ENCODE assay signal across 22 mouse cellular contexts in genomic region chr6:52272766-52273655, GRCm38 (mm10). TPM values are rescaled to one million over a fixed set of nuclear protein-coding genes. Genes with fewer than 3 reads are reported as not detected.
DNase-seq lines count a peak whose midpoint lies in the region; ATAC-seq lines count a peak whose summit lies in the region.
"Had no signal": no experiment of that assay in that cellular context is flagged by ENCODE, and none has a peak within 500 bp of the region (broad histone marks: within the 10 kb centered on the region; RNA-seq: fewer than 3 reads in every experiment).

No protein-coding gene starts in this region.

- H3K9ac ChIP-seq in heart, embryonic 12.5 days, result no peak overlapping the region
- H3K9ac ChIP-seq in kidney, embryonic 15.5 days, result no peak overlapping the region
- no peak overlapping the region for H3K9ac ChIP-seq in limb, embryonic 15.5 days

- no peak overlapping the region for H3K27ac ChIP-seq in heart, embryonic 12.5 days (ENCODE audit: poor library complexity, severe bottlenecking)
- H3K27ac ChIP-seq in kidney, embryonic 15.5 days, result no peak overlapping the region
- H3K27ac ChIP-seq in limb, embryonic 15.5 days, result no peak overlapping the region
- H3K27ac ChIP-seq: forebrain, embryonic 10.5 days; left cerebral cortex, adult 2 months had no signal

- no peak for ATAC-seq in heart, embryonic 12.5 days (ENCODE audit: insufficient number of reproducible peaks, low FRiP score)
- no peak for ATAC-seq in kidney, embryonic 15.5 days (replicated peaks; ENCODE audit: low FRiP score)
- ATAC-seq in limb, embryonic 15.5 days (ENCODE audit: insufficient number of reproducible peaks, low FRiP score, low TSS enrichment, low read depth), result no peak
- ATAC-seq: inflammation-experienced regulatory T-cells, adult 6 months had no signal

- H3K36me3 ChIP-seq in heart, embryonic 12.5 days, result no peaks in the 10 kb centered on the region
- no peaks in the 10 kb centered on the region for H3K36me3 ChIP-seq in kidney, embryonic 15.5 days
- no peaks in the 10 kb centered on the region for H3K36me3 ChIP-seq in limb, embryonic 15.5 days
- H3K36me3 ChIP-seq: forebrain, embryonic 10.5 days had no signal

- WGBS in heart, embryonic 12.5 days, result 9% methylated on average over 22 of the region's 22 CpGs
- WGBS in kidney, embryonic 15.5 days, result 11% methylated on average over 22 of the region's 22 CpGs
- WGBS in limb, embryonic 15.5 days, result 31% methylated on average over 22 of the region's 22 CpGs

- DNase-seq in heart, adult 9 months (ENCODE audit: low spot score in 2 of 2), result no peak
- DNase-seq in kidney, adult 18-20 months, result no peak
- DNase-seq in embryo, embryonic 9.5 days (ENCODE audit: extremely low spot score), result peak; percentile 32
- no peak for DNase-seq in layer of hippocampus, adult 9-11 months
- DNase-seq: adrenal gland, postnatal 25 days; cerebellum, adult 18-20 months; cerebellum, postnatal 36 days; gastrocnemius, postnatal 14 days; lung, adult 18-20 months; lung, postnatal 36 days; right cerebral cortex, adult 18-20 months; thymus, postnatal 4 days had no signal

- H3K27me3 ChIP-seq in heart, embryonic 12.5 days (replicated peaks), result peaks cover 93% of the 10 kb centered on the region
- peaks cover 99% of the 10 kb centered on the region for H3K27me3 ChIP-seq in kidney, embryonic 15.5 days
- peaks cover 90% of the 10 kb centered on the region for H3K27me3 ChIP-seq in limb, embryonic 15.5 days

- H3K4me3 ChIP-seq in heart, embryonic 12.5 days, result peak overlapping the region; percentile 18; the same call in 1 of the 2 replicates
- no peak overlapping the region for H3K4me3 ChIP-seq in kidney, embryonic 15.5 days (replicated peaks)
- no peak overlapping the region for H3K4me3 ChIP-seq in limb, embryonic 15.5 days
- H3K4me3 ChIP-seq: forebrain, embryonic 10.5 days; left cerebral cortex, adult 2 months had no signal

- H3K4me1 ChIP-seq in heart, embryonic 12.5 days (replicated peaks), result peaks cover 15% of the 10 kb centered on the region
- peaks cover 15% of the 10 kb centered on the region; the same call in 1 of the 2 replicates for H3K4me1 ChIP-seq in kidney, embryonic 15.5 days
- peaks cover 17% of the 10 kb centered on the region for H3K4me1 ChIP-seq in limb, embryonic 15.5 days
- H3K4me1 ChIP-seq: forebrain, embryonic 10.5 days had no signal

- peak overlapping the region; percentile 35 for H3K4me2 ChIP-seq in heart, embryonic 12.5 days
- peak overlapping the region; percentile 8; the same call in 1 of the 2 replicates for H3K4me2 ChIP-seq in kidney, embryonic 15.5 days
- peak overlapping the region; percentile 30; the same call in 1 of the 2 replicates for H3K4me2 ChIP-seq in limb, embryonic 15.5 days

- no peaks in the 10 kb centered on the region for H3K9me3 ChIP-seq in heart, embryonic 12.5 days (replicated peaks)
- no peaks in the 10 kb centered on the region for H3K9me3 ChIP-seq in kidney, embryonic 15.5 days (replicated peaks)
- H3K9me3 ChIP-seq in limb, embryonic 15.5 days, result no peaks in the 10 kb centered on the region
- H3K9me3 ChIP-seq: forebrain, embryonic 10.5 days had no signal

RNA-seq across cellular contexts. Expression of gene Hoxa13, which starts 12.3 kb away (rescaled TPM):
- polyA plus RNA-seq in heart, embryonic 12.5 days (2016; fragmentation: Nextera tagmentation; extraction: Ambion mirVana), result 0.10 TPM in 1 of 2 replicates, not detected in the other
- 0.13 and 0.43 TPM in 2 replicates for polyA plus RNA-seq in kidney, embryonic 15.5 days (2015; fragmentation: Nextera tagmentation; extraction: Ambion mirVana)
- 11.0 and 17.4 TPM in 2 replicates for polyA plus RNA-seq in limb, embryonic 15.5 days (2015; fragmentation: Nextera tagmentation; extraction: Ambion mirVana)
- polyA plus RNA-seq: embryonic facial prominence, embryonic 14.5 days; forebrain, embryonic 10.5 days; frontal cortex, adult 2 months; inflammation-experienced regulatory T-cells, adult 6 months; liver, adult 2 months; small intestine, adult 2 months had no signal

RNA-seq across cellular contexts. Expression of gene Hoxa11, which starts 27.4 kb away (rescaled TPM):
- 0.09 TPM in 1 of 2 replicates, not detected in the other for polyA plus RNA-seq in heart, embryonic 12.5 days (2016; fragmentation: Nextera tagmentation; extraction: Ambion mirVana)
- 34.3 and 34.8 TPM in 2 replicates for polyA plus RNA-seq in kidney, embryonic 15.5 days (2015; fragmentation: Nextera tagmentation; extraction: Ambion mirVana)
- polyA plus RNA-seq in limb, embryonic 15.5 days (2015; fragmentation: Nextera tagmentation; extraction: Ambion mirVana), result 23.3 and 33.4 TPM in 2 replicates
- polyA plus RNA-seq: embryonic facial prominence, embryonic 14.5 days; forebrain, embryonic 10.5 days; inflammation-experienced regulatory T-cells, adult 6 months; liver, adult 2 months; small intestine, adult 2 months had no signal

RNA-seq across cellular contexts. Expression of gene Hoxa10, which starts 32.4 kb away (rescaled TPM):
- polyA plus RNA-seq in heart, embryonic 12.5 days (2016; fragmentation: Nextera tagmentation; extraction: Ambion mirVana), result 0.31 and 0.60 TPM in 2 replicates
- 157 and 172 TPM in 2 replicates for polyA plus RNA-seq in kidney, embryonic 15.5 days (2015; fragmentation: Nextera tagmentation; extraction: Ambion mirVana)
- 86.8 and 108 TPM in 2 replicates for polyA plus RNA-seq in limb, embryonic 15.5 days (2015; fragmentation: Nextera tagmentation; extraction: Ambion mirVana)
- polyA plus RNA-seq: embryonic facial prominence, embryonic 14.5 days; forebrain, embryonic 10.5 days; frontal cortex, adult 2 months; inflammation-experienced regulatory T-cells, adult 6 months; liver, adult 2 months; small intestine, adult 2 months had no signal

RNA-seq across cellular contexts. Expression of gene Evx1, which starts 40.3 kb away (rescaled TPM):
- not detected in 2 replicates for polyA plus RNA-seq in heart, embryonic 12.5 days (2016; fragmentation: Nextera tagmentation; extraction: Ambion mirVana)
- polyA plus RNA-seq in kidney, embryonic 15.5 days (2015; fragmentation: Nextera tagmentation; extraction: Ambion mirVana), result 0.14 TPM in 1 of 2 replicates, not detected in the other
- polyA plus RNA-seq in limb, embryonic 15.5 days (2015; fragmentation: Nextera tagmentation; extraction: Ambion mirVana), result 0.19 and 0.59 TPM in 2 replicates
- polyA plus RNA-seq: forebrain, embryonic 10.5 days; frontal cortex, adult 2 months; inflammation-experienced regulatory T-cells, adult 6 months; liver, adult 2 months; small intestine, adult 2 months had no signal

RNA-seq across cellular contexts. Expression of gene Hoxa9, which starts 42.1 kb away (rescaled TPM):
- 0.48 and 0.54 TPM in 2 replicates for polyA plus RNA-seq in heart, embryonic 12.5 days (2016; fragmentation: Nextera tagmentation; extraction: Ambion mirVana)
- 53.4 and 65.1 TPM in 2 replicates for polyA plus RNA-seq in kidney, embryonic 15.5 days (2015; fragmentation: Nextera tagmentation; extraction: Ambion mirVana)
- polyA plus RNA-seq in limb, embryonic 15.5 days (2015; fragmentation: Nextera tagmentation; extraction: Ambion mirVana), result 30.8 and 34.0 TPM in 2 replicates
- polyA plus RNA-seq: forebrain, embryonic 10.5 days; frontal cortex, adult 2 months; small intestine, adult 2 months had no signal

Comparison
In these comparisons a context has a peak if more than half of its experiments do, and no peak if none do; other contexts are left out.
1. RNA of gene Hoxa11, which starts 27.4 kb away (polyA plus RNA-seq): 34.3 to 34.8 TPM in kidney, embryonic 15.5 days and 23.3 to 33.4 TPM in limb, embryonic 15.5 days; 0.09 TPM in heart, embryonic 12.5 days; every median in the first group is over 10 times any median in the second.
2. RNA of gene Hoxa10, which starts 32.4 kb away (polyA plus RNA-seq): 157 to 172 TPM in kidney, embryonic 15.5 days and 86.8 to 108 TPM in limb, embryonic 15.5 days; 0.31 to 0.60 TPM in heart, embryonic 12.5 days; every median in the first group is over 10 times any median in the second.
3. Peak in every context shown above with its lines, with median percentiles within 50 percentile points of each other: H3K4me2 ChIP-seq.